Mouse (Mus musculus) C2C12 (cell line): ENCODE measurements at regions not wholly inside any gene's neighbourhood (a gene's known extent, or its start where the extent isn't known, plus 50 kb on each side); places are given as distances from the start of the nearest gene placed in this dataset.
"Not testable (repeated sequence)": the region's sequence is repeated elsewhere in the genome, so short reads cannot be mapped to it uniquely, and the experiment has no call there.

Experiments used
- H3K27me3 ChIP-seq: one replicate; pipeline ENCODE4 v1.6.1; 2011; ENCODE audit not compliant: control insufficient read depth, insufficient read depth, insufficient read length
- H3K36me3 ChIP-seq: one replicate; pipeline ENCODE4 v1.6.1; 2011; ENCODE audit not compliant: control insufficient read depth, insufficient read depth
- H3K4me3 ChIP-seq: one replicate; pipeline ENCODE4 v1.5.1; 2011; ENCODE audit warnings: mild to moderate bottlenecking, control low read depth; ENCODE audit not compliant: poor library complexity, insufficient read depth, severe bottlenecking
- H3K79me2 ChIP-seq: one replicate; pipeline ENCODE4 v1.6.1; 2011; ENCODE audit not compliant: control insufficient read depth, insufficient read depth
- H3K79me3 ChIP-seq: one replicate; pipeline ENCODE4 v1.6.1; 2011; ENCODE audit warnings: low read depth, control low read depth
- H3ac ChIP-seq: one replicate; pipeline ENCODE3; 2011; ENCODE audit warnings: low read depth; ENCODE audit not compliant: control insufficient read depth, insufficient read length
- CEBPB ChIP-seq: IDR thresholded peaks from one replicate; pipeline ENCODE4 v1.6.1; 2011; ENCODE audit warnings: low read depth, mild to moderate bottlenecking, control low read depth, moderate library complexity
- CTCF ChIP-seq: IDR thresholded peaks from one replicate; pipeline ENCODE4 v1.5.1; 2011; ENCODE audit not compliant: control insufficient read depth, insufficient read depth, insufficient read length
- FOSL1 ChIP-seq: IDR thresholded peaks from one replicate; pipeline ENCODE4 v1.8.0; 2011; ENCODE audit warnings: mild to moderate bottlenecking, low read length; ENCODE audit not compliant: poor library complexity, insufficient read depth, severe bottlenecking
- MAX ChIP-seq: IDR thresholded peaks from one replicate; pipeline ENCODE4 v1.6.1; 2011; ENCODE audit warnings: mild to moderate bottlenecking, control low read depth
- MYOD1 ChIP-seq: IDR thresholded peaks from one replicate; pipeline ENCODE4 v1.6.1; 2011; ENCODE audit warnings: low read depth; ENCODE audit not compliant: control insufficient read depth, insufficient read length
- MYOG ChIP-seq: IDR thresholded peaks from one replicate; pipeline ENCODE4 v1.6.1; 2011; ENCODE audit not compliant: control insufficient read depth, insufficient read length; ENCODE audit errors: extremely low read depth
- USF1 ChIP-seq: IDR thresholded peaks from one replicate; pipeline ENCODE4 v1.6.1; 2011; ENCODE audit warnings: low read depth, mild to moderate bottlenecking, control low read depth, moderate library complexity

DNA sequence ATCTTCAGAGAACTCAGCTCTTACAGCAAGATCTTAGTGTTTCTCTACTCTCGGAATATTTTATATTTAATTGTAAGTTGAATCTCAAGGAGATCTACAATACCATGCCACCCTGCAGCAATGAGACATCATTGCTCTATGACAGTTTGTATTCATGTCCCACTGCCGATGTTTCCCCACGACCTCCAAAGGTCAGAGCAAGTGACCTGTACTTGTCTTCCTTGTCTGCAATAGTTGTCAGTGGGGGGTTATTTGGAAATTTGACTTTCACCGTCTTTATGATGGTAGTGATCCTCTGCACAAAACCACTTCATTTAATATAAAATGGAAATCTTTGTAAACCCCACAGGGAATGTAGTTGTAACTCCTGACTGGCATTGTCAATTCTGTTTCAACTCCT is 992.0 kb downstream of the Car8 start:
- Histone ChIP-seq H3K27me3 (no peaks in the 10 kb centered on the region), H3K36me3 (no peaks in the 10 kb centered on the region), H3K79me2 (no peaks in the 10 kb centered on the region), H3K4me3 (no peak overlapping the region), H3K79me3 (no peaks in the 10 kb centered on the region), H3ac (no peak overlapping the region)
- TF ChIP-seq CTCF = no peak
- no peak for TF ChIP-seq USF1
- no peak for TF ChIP-seq FOSL1
- no peak for TF ChIP-seq MYOG
- no peak for TF ChIP-seq MAX
- TF ChIP-seq CEBPB = no peak
- TF ChIP-seq MYOD1 = no peak

DNA sequence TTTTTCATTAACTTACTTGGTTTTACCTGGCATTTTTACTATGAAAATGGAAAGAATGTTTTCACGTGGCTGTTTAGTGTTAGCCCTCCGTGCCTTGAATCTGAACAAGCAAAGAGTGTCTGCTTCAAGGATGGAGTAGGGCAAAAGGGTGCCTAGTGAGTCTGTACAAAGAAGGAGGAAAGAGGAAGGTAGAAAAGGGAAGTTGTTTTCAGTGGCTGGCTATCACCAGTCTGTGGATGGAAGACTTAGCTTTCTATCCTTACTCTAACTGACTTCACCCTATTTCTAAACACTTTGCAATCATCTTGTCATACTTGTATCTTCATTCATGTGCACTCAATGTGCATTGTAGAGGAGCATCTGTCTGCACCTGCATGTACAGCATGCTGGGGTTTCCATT is 993.2 kb downstream of the Car8 start:
- H3K4me3 ChIP-seq = no peak overlapping the region
- no peaks in the 10 kb centered on the region for H3K79me2 ChIP-seq
- H3K27me3 ChIP-seq = no peaks in the 10 kb centered on the region
- TF ChIP-seq CTCF = no peak
- TF ChIP-seq USF1 = no peak
- no peak for TF ChIP-seq MYOG
- TF ChIP-seq MYOD1 = no peak
- TF ChIP-seq FOSL1 = no peak
- TF ChIP-seq MAX = no peak
- no peak for TF ChIP-seq CEBPB
- no peaks in the 10 kb centered on the region for H3K36me3 ChIP-seq
- H3ac ChIP-seq = no peak overlapping the region
- H3K79me3 ChIP-seq = no peaks in the 10 kb centered on the region

DNA sequence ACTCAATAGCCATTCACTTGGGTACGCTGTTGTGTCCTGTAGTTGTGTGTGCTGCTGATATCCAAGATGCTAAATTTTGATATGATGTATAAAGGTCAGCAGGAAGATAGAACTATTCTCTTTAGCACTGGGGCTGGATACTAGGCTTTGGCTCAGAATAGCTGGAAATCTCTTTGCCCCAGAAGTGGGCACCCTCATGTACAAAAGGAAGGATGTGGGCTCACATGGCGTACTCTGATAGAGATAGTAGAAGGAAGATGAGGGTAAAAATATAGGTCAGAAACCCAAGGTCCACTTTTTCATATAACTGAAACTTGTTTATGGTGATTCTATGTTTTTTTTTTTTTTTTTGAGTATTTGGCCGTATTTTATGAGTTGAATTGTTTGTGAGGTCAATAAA is 1001.0 kb downstream of the Car8 start:
- Histone ChIP-seq H3K4me3 (no peak overlapping the region), H3ac (no peak overlapping the region), H3K36me3 (no peaks in the 10 kb centered on the region), H3K79me3 (no peaks in the 10 kb centered on the region), H3K79me2 (no peaks in the 10 kb centered on the region), H3K27me3 (no peaks in the 10 kb centered on the region)
- TF ChIP-seq MYOG (no peak), MAX (no peak), MYOD1 (no peak), FOSL1 (no peak), CEBPB (no peak), CTCF (no peak), USF1 (no peak)

DNA sequence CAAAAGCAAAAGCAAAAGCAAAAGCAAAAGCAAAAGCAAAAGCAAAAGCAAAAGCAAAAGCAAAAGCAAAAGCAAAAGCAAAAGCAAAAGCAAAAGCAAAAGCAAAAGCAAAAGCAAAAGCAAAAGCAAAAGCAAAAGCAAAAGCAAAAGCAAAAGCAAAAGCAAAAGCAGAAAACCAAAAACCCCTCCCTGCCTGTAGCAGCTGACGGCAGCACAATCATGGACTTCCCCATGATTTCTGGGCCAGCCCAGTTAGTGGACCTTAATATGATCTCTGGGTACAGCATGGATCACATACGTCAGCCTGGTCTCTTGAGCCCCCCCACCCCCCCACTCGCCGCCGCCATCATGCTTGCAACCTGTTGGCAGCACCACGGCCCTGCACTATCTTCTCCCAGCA is 1004.3 kb downstream of the Car8 start:
- H3K79me2 ChIP-seq, H3K27me3 ChIP-seq, H3K79me3 ChIP-seq, H3K36me3 ChIP-seq, H3K4me3 ChIP-seq, H3ac ChIP-seq: not testable (repeated sequence)

DNA sequence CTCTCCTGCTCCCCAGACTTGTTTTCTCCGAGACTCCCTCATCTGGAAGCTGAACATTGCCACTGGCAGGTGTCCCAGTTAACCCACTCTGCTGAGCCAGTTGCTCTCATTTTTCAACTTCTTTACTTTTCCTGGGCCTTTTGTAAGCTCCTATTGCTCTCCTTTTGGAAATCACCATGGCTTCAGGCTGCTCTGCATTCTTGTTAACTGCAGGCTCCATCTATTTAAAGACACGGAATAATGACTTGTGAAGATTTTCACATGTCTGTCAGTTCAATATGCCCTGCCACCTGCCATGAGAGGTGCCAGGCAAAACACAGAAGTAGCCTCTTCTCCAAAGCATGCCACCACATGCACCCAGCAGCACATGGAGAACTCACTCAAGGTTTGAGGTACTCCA is 1009.9 kb downstream of the Car8 start:
- Histone ChIP-seq H3K27me3 (no peaks in the 10 kb centered on the region), H3K36me3 (no peaks in the 10 kb centered on the region), H3ac (no peak overlapping the region), H3K79me2 (no peaks in the 10 kb centered on the region), H3K4me3 (no peak overlapping the region), H3K79me3 (no peaks in the 10 kb centered on the region)
- TF ChIP-seq MAX (no peak), CEBPB (no peak), USF1 (no peak), MYOG (no peak), MYOD1 (no peak), CTCF (no peak), FOSL1 (no peak)

DNA sequence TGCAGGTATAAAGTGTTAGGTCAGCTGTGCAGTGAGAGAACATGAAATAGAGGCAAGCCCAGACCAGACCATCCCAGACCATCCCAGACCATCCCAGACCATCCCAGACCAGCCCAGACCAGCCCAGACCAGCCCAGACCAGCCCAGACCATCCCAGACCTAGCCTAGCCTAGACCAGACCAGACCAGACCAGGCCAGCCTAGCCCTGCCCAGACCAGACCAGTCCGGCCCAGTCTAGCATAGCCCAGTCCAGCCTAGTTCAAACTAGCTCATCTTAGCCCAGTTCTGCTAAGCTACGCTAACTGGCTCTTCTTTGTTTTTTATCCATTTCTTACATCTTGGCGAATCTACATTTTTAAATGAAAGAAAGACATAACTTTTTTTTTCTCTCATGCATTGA is 1015.9 kb downstream of the Car8 start:
- H3K27me3 ChIP-seq = no peaks in the 10 kb centered on the region
- H3ac ChIP-seq = no peak overlapping the region
- H3K79me2 ChIP-seq = no peaks in the 10 kb centered on the region
- TF ChIP-seq MAX = no peak
- no peak for TF ChIP-seq MYOG
- TF ChIP-seq USF1 = no peak
- TF ChIP-seq CEBPB = no peak
- no peak for TF ChIP-seq CTCF
- TF ChIP-seq FOSL1 = no peak
- no peak for TF ChIP-seq MYOD1
- H3K4me3 ChIP-seq = no peak overlapping the region
- no peaks in the 10 kb centered on the region for H3K36me3 ChIP-seq
- no peaks in the 10 kb centered on the region for H3K79me3 ChIP-seq
